Comparison of ENCODE assay signal across 19 mouse cellular contexts in the genomic region with DNA sequence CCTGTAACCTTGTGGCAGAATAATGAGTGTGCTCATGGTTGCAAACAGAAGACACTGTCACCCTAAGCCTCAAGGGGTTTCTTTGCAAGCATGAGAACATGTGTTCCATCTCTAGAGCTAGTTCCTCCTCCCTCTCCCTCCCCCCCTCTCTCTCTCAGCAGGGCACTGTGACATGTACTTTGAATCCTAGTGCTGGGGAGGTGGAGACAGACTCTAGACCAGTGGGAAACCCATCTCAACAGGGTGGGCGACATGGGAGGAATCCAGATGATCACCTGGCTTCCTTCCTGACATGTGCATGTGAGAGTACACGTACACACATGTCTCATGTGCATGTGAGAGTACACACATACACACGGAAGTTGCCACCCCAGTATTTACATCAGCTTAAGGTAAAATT. TPM values are rescaled to one million over a fixed set of nuclear protein-coding genes. Genes with fewer than 3 reads are reported as not detected.
DNase-seq lines count a peak whose midpoint lies in the region; ATAC-seq and TF ChIP-seq lines count a peak whose summit lies in the region.
"Had no signal": no experiment of that assay in that cellular context is flagged by ENCODE, and none has a peak within 500 bp of the region (broad histone marks: within the 10 kb centered on the region; RNA-seq: fewer than 3 reads in every experiment).

No protein-coding gene starts in this region.

- peaks cover 2% of the 10 kb centered on the region; the same call in 1 of the 2 replicates for H3K79me2 ChIP-seq in liver, adult 2 months (ENCODE audit: control insufficient read depth, insufficient read depth, low read length)

- H3K9ac ChIP-seq in liver, adult 2 months (ENCODE audit: low read depth, low read length) = no peak overlapping the region
- H3K9ac ChIP-seq in liver, embryonic 12.5 days = no peak overlapping the region
- H3K9ac ChIP-seq in midbrain, embryonic 15.5 days = no peak overlapping the region
- H3K9ac ChIP-seq: embryonic facial prominence, embryonic 13.5 days; forebrain, embryonic 12.5 days; heart, embryonic 13.5 days; hindbrain, embryonic 12.5 days had no signal

- peak; percentile 55 for DNase-seq in liver, adult 2 months (ENCODE audit: extremely low read depth, low read depth, low spot score)
- peak; percentile 34 for DNase-seq in 416B (ENCODE audit: low read depth)
- no peak for DNase-seq in yolk sac, embryonic 10.5 days (ENCODE audit: low spot score)
- no peak for DNase-seq in ovary, adult 18-20 months (ENCODE audit: low spot score)
- DNase-seq: adrenal gland, postnatal 10 days; cerebellum, adult 11 months; cerebellum, adult 8-10 months; cerebellum, postnatal 25 days; gastrocnemius, postnatal 14 days; heart, postnatal 36 days had no signal

- TF ChIP-seq POLR2A in liver, adult 2 months (IDR thresholded peaks at IDR 0.05; ENCODE audit: extremely low read depth, insufficient read depth, low read length) = no peak

- H3K4me2 ChIP-seq in liver, embryonic 12.5 days = no peak overlapping the region
- H3K4me2 ChIP-seq in midbrain, embryonic 15.5 days = no peak overlapping the region
- H3K4me2 ChIP-seq: embryonic facial prominence, embryonic 13.5 days; forebrain, embryonic 12.5 days; heart, embryonic 13.5 days; hindbrain, embryonic 12.5 days had no signal

- no peak for TF ChIP-seq CTCF in liver, adult 2 months (IDR thresholded peaks at IDR 0.05; ENCODE audit: low read depth, low read length)

- WGBS in liver, adult 2 months = 32% methylated on average over 3 of the region's 3 CpGs
- WGBS in liver, embryonic 12.5 days (ENCODE audit: insufficient replicate concordance) = 64% methylated on average over 3 of the region's 3 CpGs
- 86% methylated on average over 3 of the region's 3 CpGs for WGBS in midbrain, embryonic 15.5 days

- H3K4me1 ChIP-seq in liver, adult 2 months (ENCODE audit: control insufficient read depth, insufficient read depth, low read length) = peaks cover 17% of the 10 kb centered on the region; the same call in 1 of the 2 replicates
- peaks cover 15% of the 10 kb centered on the region for H3K4me1 ChIP-seq in liver, embryonic 12.5 days
- H3K4me1 ChIP-seq in midbrain, embryonic 15.5 days = peaks cover 14% of the 10 kb centered on the region

- ATAC-seq in liver, embryonic 12.5 days = no peak
- ATAC-seq in granulocyte monocyte progenitor cell, adult 5-6 weeks (replicated peaks; ENCODE audit: poor library complexity, severe bottlenecking) = peak; percentile 36
- peak; percentile 42 for ATAC-seq in megakaryocyte progenitor cell, adult 5-6 weeks (replicated peaks; ENCODE audit: poor library complexity)
- no peak for ATAC-seq in midbrain, embryonic 15.5 days (replicated peaks)
- ATAC-seq: hindbrain, embryonic 16.5 days had no signal

- no peaks in the 10 kb centered on the region for H3K9me3 ChIP-seq in liver, embryonic 12.5 days (replicated peaks)
- H3K9me3 ChIP-seq in midbrain, embryonic 15.5 days = no peaks in the 10 kb centered on the region
- H3K9me3 ChIP-seq: embryonic facial prominence, embryonic 13.5 days; forebrain, embryonic 12.5 days; heart, embryonic 13.5 days; hindbrain, embryonic 12.5 days had no signal

- peaks cover 15% of the 10 kb centered on the region for H3K36me3 ChIP-seq in liver, adult 2 months (ENCODE audit: control insufficient read depth, insufficient read depth, low read length)
- no peaks in the 10 kb centered on the region for H3K36me3 ChIP-seq in liver, embryonic 12.5 days
- H3K36me3 ChIP-seq in midbrain, embryonic 15.5 days (replicated peaks) = no peaks in the 10 kb centered on the region
- H3K36me3 ChIP-seq: embryonic facial prominence, embryonic 13.5 days; forebrain, embryonic 12.5 days; heart, embryonic 13.5 days; hindbrain, embryonic 12.5 days had no signal

- H3K27ac ChIP-seq in liver, adult 2 months (replicated peaks; ENCODE audit: insufficient read depth, low read depth, low read length) = no peak overlapping the region
- H3K27ac ChIP-seq in liver, embryonic 12.5 days = no peak overlapping the region
- no peak overlapping the region for H3K27ac ChIP-seq in midbrain, embryonic 15.5 days
- H3K27ac ChIP-seq: embryonic facial prominence, embryonic 13.5 days; forebrain, embryonic 12.5 days; heart, embryonic 13.5 days; hindbrain, embryonic 12.5 days had no signal

- H3K4me3 ChIP-seq in liver, adult 2 months (ENCODE audit: insufficient read depth, low read depth, low read length) = no peak overlapping the region
- no peak overlapping the region for H3K4me3 ChIP-seq in liver, embryonic 12.5 days
- H3K4me3 ChIP-seq in midbrain, embryonic 15.5 days = no peak overlapping the region
- H3K4me3 ChIP-seq: embryonic facial prominence, embryonic 13.5 days; forebrain, embryonic 12.5 days; heart, embryonic 13.5 days; hindbrain, embryonic 12.5 days had no signal

- H3K27me3 ChIP-seq in liver, adult 2 months (ENCODE audit: control insufficient read depth, insufficient read depth, low read length) = no peaks in the 10 kb centered on the region
- peaks cover 33% of the 10 kb centered on the region for H3K27me3 ChIP-seq in liver, embryonic 12.5 days (replicated peaks)
- no peaks in the 10 kb centered on the region for H3K27me3 ChIP-seq in midbrain, embryonic 15.5 days (replicated peaks)
- H3K27me3 ChIP-seq: embryonic facial prominence, embryonic 13.5 days; heart, embryonic 13.5 days; hindbrain, embryonic 12.5 days had no signal

RNA-seq across cellular contexts. Expression of a gene that starts 3.1 kb away (rescaled TPM):
- 101 and 103 TPM in 2 replicates for total RNA-seq in liver, adult 2 months (2014; rRNA removed)
- polyA plus RNA-seq in liver, adult 2 months (2012; rRNA removed) = 125 and 139 TPM in 2 replicates
- polyA plus RNA-seq in liver, embryonic 12.5 days (2016; fragmentation: Nextera tagmentation; extraction: Ambion mirVana) = 4.7 and 4.8 TPM in 2 replicates
- 2.4 and 4.1 TPM in 2 replicates for total RNA-seq in granulocyte monocyte progenitor cell, adult 5-6 weeks (2014; fragmentation: Nextera tagmentation)
- 0.82 and 1.3 TPM in 2 replicates for total RNA-seq in granulocyte monocyte progenitor cell, adult 5-6 weeks (2017)
- total RNA-seq in megakaryocyte progenitor cell, adult 5-6 weeks (2015) = 1.2 and 2.4 TPM in 2 replicates
- total RNA-seq in megakaryocyte progenitor cell, adult 5-6 weeks (2017) = 0.41 and 1.5 TPM in 2 replicates
- polyA plus RNA-seq in midbrain, embryonic 15.5 days (2015; fragmentation: Nextera tagmentation; extraction: Ambion mirVana) = 1.2 and 1.3 TPM in 2 replicates

Comparison
In these comparisons a context has a peak if more than half of its experiments do, and no peak if none do; other contexts are left out.
1. DNase-seq: peak in liver, adult 2 months (single experiment) and 416B (single experiment); none in yolk sac, embryonic 10.5 days (single experiment) and ovary, adult 18-20 months (single experiment).
2. ATAC-seq: peak in granulocyte monocyte progenitor cell, adult 5-6 weeks (single experiment) and megakaryocyte progenitor cell, adult 5-6 weeks (single experiment); none in liver, embryonic 12.5 days (single experiment) and midbrain, embryonic 15.5 days (single experiment).
3. RNA of a gene that starts 3.1 kb away (total RNA-seq): 101 to 103 TPM in liver, adult 2 months; 0.82 to 4.1 TPM in granulocyte monocyte progenitor cell, adult 5-6 weeks and 0.41 to 2.4 TPM in megakaryocyte progenitor cell, adult 5-6 weeks; every median in the first group is over 10 times any median in the second.